Mouse (Mus musculus) ES-Bruce4 (cell line): Measurements from ENCODE around the gene Ppm1h. TPM values are rescaled to one million over a fixed set of nuclear protein-coding genes. Genes with fewer than 3 reads are reported as not detected.

Experiments
- H3K27ac ChIP-seq: 2 replicates; pipeline ENCODE4 v1.5.1; 2012; ENCODE audit warnings: low read length, inconsistent platforms; ENCODE audit not compliant: insufficient read depth
- H3K27me3 ChIP-seq: 2 replicates; pipeline ENCODE4 v1.6.1; 2012; ENCODE audit warnings: mild to moderate bottlenecking, low read length, inconsistent platforms; ENCODE audit not compliant: control insufficient read depth, poor library complexity, insufficient read depth, severe bottlenecking
- H3K36me3 ChIP-seq: 2 replicates; pipeline ENCODE4 v1.6.1; 2012; ENCODE audit warnings: inconsistent platforms, mild to moderate bottlenecking, low read length, moderate library complexity; ENCODE audit not compliant: control insufficient read depth, poor library complexity, insufficient read depth, severe bottlenecking
- H3K4me1 ChIP-seq: one replicate; pipeline ENCODE4 v1.8.1; 2011; ENCODE audit warnings: low read length; ENCODE audit not compliant: control insufficient read depth, insufficient read depth
- H3K4me3 ChIP-seq: 2 replicates; pipeline ENCODE4 v1.5.1; 2011; ENCODE audit warnings: low read depth, mild to moderate bottlenecking, low read length
- H3K9ac ChIP-seq: 2 replicates; pipeline ENCODE4 v1.6.1; 2012; ENCODE audit warnings: low read depth, mild to moderate bottlenecking, inconsistent platforms; ENCODE audit not compliant: poor library complexity, severe bottlenecking
- H3K9me3 ChIP-seq: replicated peaks from 2 replicates; pipeline ENCODE4 v1.6.1; 2012; ENCODE audit warnings: mild to moderate bottlenecking, low read length, inconsistent platforms; ENCODE audit not compliant: control insufficient read depth, poor library complexity, insufficient read depth, severe bottlenecking
- CTCF ChIP-seq: IDR thresholded peaks from one replicate; pipeline ENCODE4 v1.8.1; 2011; ENCODE audit warnings: low read depth, low read length
- EP300 ChIP-seq: IDR thresholded peaks from 2 replicates; pipeline ENCODE4 v1.6.1; 2011; ENCODE audit warnings: low read depth, low read length; ENCODE audit not compliant: insufficient read depth
- POLR2A ChIP-seq: IDR thresholded peaks from one replicate; pipeline ENCODE4 v1.8.1; 2011; ENCODE audit warnings: low read length; ENCODE audit not compliant: insufficient read depth
- polyA plus RNA-seq: library from polyadenylated mRNA; stranded (reverse); fragments of >200 nt; gene quantifications from 2 replicates; pipeline ENCODE4 v1.2.4, GENCODE M21; 2011; ENCODE audit warnings: low read depth; ENCODE audit not compliant: missing spikeins, insufficient read depth, insufficient read length

Ppm1h gene
- polyA plus RNA-seq, 1 experiment, result 8.7 TPM

GRCm38 (mm10) chr10:122756879-122757530, 78.4 kb downstream of the Ppm1h start:
- TF ChIP-seq POLR2A (no peak), CTCF (no peak), EP300 (no peak)
- Histone ChIP-seq H3K27ac (no peak overlapping the region), H3K9me3 (no peaks in the 10 kb centered on the region), H3K9ac (no peak overlapping the region), H3K27me3 (no peaks in the 10 kb centered on the region), H3K4me1 (no peaks in the 10 kb centered on the region), H3K36me3 (no peaks in the 10 kb centered on the region), H3K4me3 (no peak overlapping the region)

GRCm38 (mm10) chr10:122757727-122758126, 79.2 kb downstream of the Ppm1h start:
- H3K9me3 ChIP-seq, result no peaks in the 10 kb centered on the region
- no peaks in the 10 kb centered on the region for H3K36me3 ChIP-seq
- H3K9ac ChIP-seq, result no peak overlapping the region
- H3K4me3 ChIP-seq, result no peak overlapping the region
- TF ChIP-seq POLR2A (no peak), CTCF (no peak), EP300 (no peak)
- no peaks in the 10 kb centered on the region for H3K27me3 ChIP-seq
- no peaks in the 10 kb centered on the region for H3K4me1 ChIP-seq
- H3K27ac ChIP-seq, result no peak overlapping the region

DNA sequence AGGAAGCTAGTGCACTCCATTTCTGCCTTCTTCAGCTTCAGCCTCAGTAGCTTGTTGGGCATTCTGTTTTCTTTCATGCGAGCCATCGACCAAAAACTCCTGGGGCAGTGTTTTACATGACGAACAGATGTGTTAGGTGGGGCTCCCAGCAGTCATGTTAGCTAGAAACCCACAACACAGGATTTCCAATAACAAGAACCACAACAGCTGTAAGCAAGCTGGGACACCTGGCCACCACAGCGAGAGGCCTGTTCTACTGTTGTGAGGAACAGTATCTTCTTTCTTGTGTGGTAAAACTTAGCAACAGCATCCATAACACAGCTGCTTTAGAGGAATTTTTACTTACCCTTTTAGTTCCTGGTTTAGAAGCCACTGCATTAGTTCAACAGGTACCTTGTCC, 79.8 kb downstream of the Ppm1h start:
- TF ChIP-seq POLR2A (no peak), CTCF (no peak), EP300 (no peak)
- H3K9me3 ChIP-seq, result no peaks in the 10 kb centered on the region
- H3K27me3 ChIP-seq, result no peaks in the 10 kb centered on the region
- H3K4me3 ChIP-seq, result no peak overlapping the region
- no peak overlapping the region for H3K9ac ChIP-seq
- H3K4me1 ChIP-seq, result no peaks in the 10 kb centered on the region
- H3K27ac ChIP-seq, result no peak overlapping the region
- no peaks in the 10 kb centered on the region for H3K36me3 ChIP-seq

DNA sequence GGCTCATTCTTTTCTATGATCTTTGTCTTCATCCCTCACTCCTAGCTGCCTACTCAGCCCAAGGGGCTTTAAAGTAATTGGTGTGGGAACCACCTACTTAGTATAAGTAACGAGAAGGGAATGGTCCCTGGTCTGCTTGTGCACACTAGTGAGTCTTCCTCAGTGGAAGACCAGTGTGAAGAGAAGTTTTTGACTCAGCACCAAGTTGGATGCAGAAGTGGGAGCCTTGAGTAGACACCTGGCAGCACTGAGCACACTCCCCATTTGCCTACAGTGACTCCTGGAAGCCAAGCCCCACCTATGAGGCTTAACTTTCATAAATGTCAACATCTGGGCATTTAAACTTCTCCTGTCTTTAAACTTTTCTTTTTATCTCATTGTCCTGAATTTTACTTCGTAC, 81.2 kb downstream of the Ppm1h start:
- Histone ChIP-seq H3K4me3 (no peak overlapping the region), H3K9ac (no peak overlapping the region), H3K27ac (no peak overlapping the region), H3K36me3 (no peaks in the 10 kb centered on the region), H3K27me3 (no peaks in the 10 kb centered on the region), H3K9me3 (no peaks in the 10 kb centered on the region), H3K4me1 (no peaks in the 10 kb centered on the region)
- TF ChIP-seq POLR2A, result no peak

- Histone ChIP-seq H3K36me3 (no peaks in the 10 kb centered on the region), H3K9ac (no peak overlapping the region), H3K27ac (no peak overlapping the region), H3K27me3 (no peaks in the 10 kb centered on the region), H3K9me3 (no peaks in the 10 kb centered on the region), H3K4me3 (no peak overlapping the region), H3K4me1 (no peaks in the 10 kb centered on the region)
- no peak for TF ChIP-seq EP300
- no peak for TF ChIP-seq POLR2A
- no peak for TF ChIP-seq CTCF
These were observed 82.1 kb downstream of the Ppm1h start for GRCm38 (mm10) chr10:122760469-122761307.

GRCm38 (mm10) chr10:122762772-122763511, 84.4 kb downstream of the Ppm1h start:
- TF ChIP-seq POLR2A (no peak), CTCF (no peak), EP300 (no peak)
- Histone ChIP-seq H3K36me3 (no peaks in the 10 kb centered on the region), H3K27ac (no peak overlapping the region), H3K27me3 (no peaks in the 10 kb centered on the region), H3K9ac (no peak overlapping the region), H3K9me3 (no peaks in the 10 kb centered on the region), H3K4me3 (no peak overlapping the region), H3K4me1 (no peaks in the 10 kb centered on the region)
